Mouse (Mus musculus): ENCODE results near the gene Xrcc1.

GRCm38 (mm10) chr7:24522805-24523204, 23.3 kb upstream of the Xrcc1 start:
- TF ChIP-seq POLR2A (IDR thresholded peaks at IDR 0.05; ENCODE audit: low read depth, low read length) (no peak), CTCF (IDR thresholded peaks at IDR 0.05; ENCODE audit: extremely low read depth, insufficient read depth, insufficient read length, insufficient replicate concordance) (no peak)

Data from spleen, adult 2 months (tissue).